Mouse (Mus musculus): Measurements from ENCODE around the gene Kank3.
"Not testable (repeated sequence)": the region's sequence is repeated elsewhere in the genome, so short reads cannot be mapped to it uniquely, and the experiment has no call there.

Kank3 gene

DNA sequence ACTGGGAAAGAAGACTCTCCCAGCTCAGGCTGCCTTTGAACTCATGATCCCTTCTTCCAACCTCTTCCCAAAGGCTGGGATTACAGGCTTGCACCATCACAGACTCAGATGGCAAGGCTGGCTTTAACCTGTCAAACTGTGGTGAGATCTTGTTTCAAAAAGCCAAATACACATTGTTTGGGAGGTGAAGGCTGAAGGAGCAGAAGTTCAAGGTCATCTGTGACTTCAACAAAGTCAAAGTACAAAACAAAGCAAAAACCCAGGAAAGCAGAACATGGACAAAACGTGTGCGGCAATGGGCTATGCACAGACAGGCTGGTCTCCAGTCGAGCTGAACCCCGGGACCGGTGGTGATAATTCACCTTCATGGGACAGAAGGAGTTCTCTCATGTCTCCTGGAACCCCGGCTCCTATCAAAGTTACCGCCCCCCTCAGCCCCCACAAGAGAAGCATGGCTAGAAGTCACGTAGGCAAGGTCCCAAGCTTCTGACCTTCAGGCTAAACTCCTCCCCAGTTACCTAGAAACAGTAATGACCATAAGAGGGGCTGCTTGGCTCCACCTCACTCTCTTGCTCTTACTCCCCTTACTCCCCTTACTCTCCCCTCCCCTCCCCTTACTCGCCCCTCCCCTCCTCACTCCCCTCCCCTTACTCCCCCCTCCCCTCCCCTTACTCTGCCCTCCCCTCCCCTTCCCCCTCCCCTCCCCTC is 3.0 kb upstream of the Kank3 start:
- DNase-seq (ENCODE audit: low read depth): no peak

DNA sequence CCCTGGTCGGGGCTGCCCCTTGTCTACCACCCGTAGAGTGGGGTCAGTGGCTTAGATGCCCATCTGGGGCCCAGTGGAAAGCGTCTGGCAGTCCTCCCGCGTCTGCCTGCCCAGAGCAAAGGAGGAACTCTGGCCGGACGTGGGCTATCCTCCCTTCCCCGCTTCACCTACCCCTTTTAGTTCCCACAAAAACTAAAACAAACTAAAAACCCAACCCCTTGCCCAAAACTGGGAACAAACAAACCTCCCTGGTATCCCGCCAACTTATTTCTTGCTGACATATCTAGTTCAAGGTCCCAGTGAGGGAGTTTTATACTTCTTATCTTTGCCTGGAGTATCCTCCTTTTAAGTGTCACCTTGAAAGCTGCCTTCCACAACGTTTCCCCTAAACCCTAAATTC is 2.1 kb upstream of the Kank3 start:
- no peak for DNase-seq (ENCODE audit: low read depth)

DNA sequence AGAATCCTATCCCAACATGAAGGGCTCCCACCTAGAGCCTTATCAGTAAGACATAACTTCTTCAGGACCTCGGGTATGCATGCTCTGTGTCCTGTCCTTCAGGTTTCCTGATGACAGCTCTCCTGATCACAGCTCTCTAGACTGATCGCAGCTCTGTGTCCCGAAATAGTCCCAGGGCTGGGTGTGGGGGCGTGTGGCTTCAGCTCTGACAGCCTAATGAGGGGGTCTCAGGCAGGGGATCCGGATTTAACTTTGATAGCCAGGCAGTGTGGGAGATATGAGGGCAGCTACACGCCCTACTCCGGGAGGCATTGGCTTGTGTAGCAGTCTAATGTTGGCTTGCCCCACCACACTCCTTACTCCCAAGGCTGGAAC is 810 bp downstream of the Kank3 start:
- DNase-seq (ENCODE audit: low read depth): no peak

DNA sequence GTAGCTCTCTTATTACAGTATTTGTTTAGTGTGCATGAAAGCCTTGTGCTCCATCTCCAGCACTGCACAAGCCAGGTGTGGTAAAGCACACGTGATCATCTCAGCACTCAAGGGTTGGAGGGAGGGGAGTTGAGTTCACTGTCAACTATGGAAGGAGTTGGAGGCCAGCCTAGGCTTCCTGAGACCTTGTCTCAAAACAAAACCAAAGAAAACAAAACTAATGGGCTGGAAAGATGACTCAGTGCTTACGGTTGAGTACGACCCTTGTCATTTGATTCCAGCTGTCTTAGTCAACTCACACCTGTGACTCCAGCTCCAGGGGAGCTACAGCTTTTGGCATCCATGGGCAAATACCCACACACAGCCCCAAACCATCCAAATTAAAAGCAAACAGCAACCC is 2.2 kb downstream of the Kank3 start:
- peak; percentile 52 for DNase-seq (ENCODE audit: low read depth)

DNA sequence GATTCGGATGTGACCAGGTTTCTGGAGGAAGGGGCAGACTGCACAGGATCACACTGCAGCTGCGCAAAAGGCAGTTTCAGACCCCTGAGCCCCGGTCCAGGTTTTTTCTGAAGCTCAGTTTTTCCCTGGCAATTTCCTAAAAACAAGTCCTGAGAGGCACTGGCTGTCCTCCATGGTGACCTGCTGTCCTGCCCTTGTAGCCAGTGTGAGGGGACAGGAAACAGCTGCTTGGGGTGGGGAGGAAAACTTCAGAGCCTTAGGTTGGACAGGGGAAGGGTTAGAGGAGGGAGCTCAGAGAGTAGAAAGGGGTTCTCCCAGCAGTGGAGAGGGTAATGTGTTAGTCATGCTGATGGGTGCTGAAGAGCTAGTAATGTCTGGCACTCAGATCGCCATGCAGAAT is 2.7 kb downstream of the Kank3 start:
- no peak for DNase-seq (ENCODE audit: low read depth)

DNA sequence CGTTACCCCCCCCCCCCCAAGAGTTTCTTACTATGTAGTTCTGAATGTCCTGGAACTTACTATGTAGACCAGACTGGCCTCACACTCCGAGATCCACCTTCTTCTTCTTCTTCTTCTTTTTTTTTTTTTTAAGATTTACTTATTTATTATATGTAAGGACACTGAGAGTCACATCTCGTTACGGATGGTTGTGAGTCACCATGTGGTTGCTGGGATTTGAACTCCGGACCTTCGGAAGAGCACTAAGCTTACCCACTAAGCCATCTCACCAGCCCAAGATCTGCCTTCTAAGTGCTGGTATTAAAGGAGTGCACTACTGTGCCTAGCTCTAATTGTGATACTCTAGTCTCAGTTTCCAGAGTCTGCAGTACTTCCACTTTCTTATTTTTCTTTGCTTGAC is 5.1 kb downstream of the Kank3 start:
- DNase-seq (ENCODE audit: low read depth): peak; percentile 68

DNA sequence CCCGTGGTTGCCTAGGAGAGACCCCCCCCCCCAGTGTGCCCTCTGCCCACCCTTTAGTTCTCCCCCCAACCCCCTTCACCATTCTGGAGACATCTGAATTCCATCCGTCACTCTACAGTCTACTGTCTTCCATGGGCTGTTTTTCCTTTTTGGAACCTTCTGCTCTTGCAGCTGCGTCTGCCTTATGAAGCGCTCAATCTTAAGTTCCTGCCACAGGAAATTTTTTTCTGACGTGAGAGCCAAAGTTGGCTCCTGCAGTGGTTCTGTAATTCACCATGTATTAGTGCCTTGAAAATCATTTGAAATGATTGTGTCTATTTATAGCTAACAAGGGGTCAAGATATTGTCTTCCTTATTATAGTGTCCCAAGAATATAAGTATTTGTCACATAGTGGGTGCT is 6.3 kb downstream of the Kank3 start:
- DNase-seq (ENCODE audit: low read depth): no peak

DNA sequence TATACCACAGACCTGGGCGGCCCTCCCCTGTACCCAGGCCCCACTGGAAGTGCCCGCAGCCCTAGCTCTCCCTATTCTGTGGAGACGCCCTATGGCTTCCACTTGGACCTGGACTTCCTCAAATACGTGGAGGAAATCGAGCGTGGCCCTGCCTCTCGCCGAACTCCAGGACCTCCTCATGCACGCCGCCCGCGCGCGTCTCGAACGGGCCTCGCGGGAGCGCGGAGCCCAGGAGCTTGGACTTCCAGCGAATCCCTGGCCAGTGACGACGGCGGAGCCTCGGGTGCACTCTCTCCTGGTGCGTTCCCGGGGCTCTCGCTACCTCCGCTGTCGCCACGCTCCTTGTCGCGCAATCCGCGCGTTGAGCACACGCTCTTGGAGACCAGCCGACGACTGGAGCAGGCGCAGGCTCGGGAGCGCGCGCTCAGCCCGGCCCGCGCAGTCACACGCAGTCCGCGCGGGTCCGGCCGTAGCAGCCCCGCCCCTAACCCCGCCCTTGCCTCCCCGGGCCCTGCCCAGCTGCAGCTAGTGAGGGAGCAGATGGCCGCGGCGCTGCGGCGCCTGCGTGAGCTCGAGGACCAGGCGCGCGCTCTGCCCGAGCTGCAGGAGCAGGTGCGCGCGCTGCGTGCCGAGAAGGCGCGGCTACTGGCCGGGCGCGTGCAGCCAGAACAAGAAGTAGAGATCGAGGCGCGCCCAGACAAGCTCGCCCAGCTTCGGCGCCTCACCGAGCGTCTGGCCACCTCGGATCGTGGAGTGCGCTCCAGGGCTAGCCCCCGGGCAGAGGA is 7.1 kb downstream of the Kank3 start:
- peak; percentile 87 for DNase-seq (ENCODE audit: low read depth)

DNA sequence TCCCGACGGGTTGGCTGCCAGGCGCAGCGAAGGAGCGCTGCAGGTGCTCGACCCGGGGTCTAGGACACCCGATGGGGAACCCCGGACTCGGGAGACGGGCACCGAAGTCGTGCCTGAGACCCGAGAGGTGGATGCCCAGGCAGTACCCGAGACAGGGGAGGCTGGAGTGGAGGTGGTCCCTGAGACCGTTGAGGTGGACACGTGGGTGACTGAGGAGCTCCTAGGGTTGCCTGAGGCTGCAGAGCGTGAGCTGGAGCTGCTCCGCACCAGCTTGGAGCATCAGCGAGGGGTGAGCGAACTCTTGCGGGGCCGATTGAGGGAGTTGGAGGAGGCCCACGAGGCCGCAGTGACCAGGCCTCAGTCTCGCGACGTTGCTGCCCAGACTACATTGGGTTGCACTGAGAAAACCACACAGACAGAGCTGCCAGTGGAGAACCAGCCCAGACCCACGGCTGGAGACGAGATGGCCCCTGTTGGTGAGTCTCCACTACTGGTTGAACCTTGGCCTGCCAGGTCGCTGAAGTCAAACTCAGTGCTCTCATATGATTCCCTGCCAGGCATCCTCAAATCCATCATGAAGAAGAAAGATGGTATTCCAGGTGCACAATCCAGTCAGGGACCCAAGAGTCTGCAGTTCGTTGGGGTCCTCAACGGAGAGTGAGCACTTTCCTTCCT is 7.8 kb downstream of the Kank3 start:
- no peak for DNase-seq (ENCODE audit: low read depth)

DNA sequence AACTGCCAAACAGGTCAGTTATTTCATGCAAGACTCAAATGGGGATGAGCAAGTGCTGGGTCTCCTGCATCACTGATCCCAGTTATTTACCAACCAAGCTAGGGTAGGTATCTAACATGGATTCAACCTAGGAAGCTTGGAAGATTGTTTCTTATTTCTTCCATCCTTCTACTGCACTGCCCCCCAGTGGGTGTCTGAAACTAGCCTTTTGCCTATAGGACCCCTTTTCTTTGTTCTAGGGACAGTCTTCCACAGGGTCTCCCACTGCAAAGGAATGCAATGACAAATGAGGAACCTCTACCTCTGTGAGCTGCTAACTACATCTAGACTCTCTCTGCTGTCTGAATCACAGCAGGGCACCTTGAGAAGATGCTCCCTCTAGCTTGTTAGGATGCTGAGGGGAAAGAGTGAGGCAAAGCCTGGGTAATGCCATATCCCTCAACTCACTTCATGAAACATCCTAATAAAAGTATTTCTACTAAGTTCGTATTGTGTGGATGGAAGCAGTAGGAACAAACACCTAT is 12.2 kb downstream of the Kank3 start:
- DNase-seq (ENCODE audit: low read depth): no peak

DNA sequence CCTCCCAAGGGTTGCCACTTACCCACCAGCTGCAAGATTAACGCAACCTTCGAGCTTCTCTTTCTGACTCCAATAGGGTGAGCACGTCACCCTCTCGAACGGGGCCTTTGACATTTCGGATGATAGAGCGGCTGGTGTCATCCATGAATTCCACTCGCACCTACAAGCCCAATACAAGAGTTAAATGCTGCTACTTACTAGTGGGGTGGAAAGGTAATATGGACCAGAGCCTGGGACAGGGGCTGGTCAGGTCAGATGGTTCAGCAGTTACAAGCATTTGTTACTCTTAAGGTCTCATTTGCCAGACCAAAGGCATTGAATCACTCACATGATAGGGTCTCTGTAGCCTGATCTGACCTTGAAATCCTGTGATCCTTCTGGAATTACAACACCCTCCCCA is 12.9 kb downstream of the Kank3 start:
- DNase-seq (ENCODE audit: low read depth): not testable (repeated sequence)

DNA sequence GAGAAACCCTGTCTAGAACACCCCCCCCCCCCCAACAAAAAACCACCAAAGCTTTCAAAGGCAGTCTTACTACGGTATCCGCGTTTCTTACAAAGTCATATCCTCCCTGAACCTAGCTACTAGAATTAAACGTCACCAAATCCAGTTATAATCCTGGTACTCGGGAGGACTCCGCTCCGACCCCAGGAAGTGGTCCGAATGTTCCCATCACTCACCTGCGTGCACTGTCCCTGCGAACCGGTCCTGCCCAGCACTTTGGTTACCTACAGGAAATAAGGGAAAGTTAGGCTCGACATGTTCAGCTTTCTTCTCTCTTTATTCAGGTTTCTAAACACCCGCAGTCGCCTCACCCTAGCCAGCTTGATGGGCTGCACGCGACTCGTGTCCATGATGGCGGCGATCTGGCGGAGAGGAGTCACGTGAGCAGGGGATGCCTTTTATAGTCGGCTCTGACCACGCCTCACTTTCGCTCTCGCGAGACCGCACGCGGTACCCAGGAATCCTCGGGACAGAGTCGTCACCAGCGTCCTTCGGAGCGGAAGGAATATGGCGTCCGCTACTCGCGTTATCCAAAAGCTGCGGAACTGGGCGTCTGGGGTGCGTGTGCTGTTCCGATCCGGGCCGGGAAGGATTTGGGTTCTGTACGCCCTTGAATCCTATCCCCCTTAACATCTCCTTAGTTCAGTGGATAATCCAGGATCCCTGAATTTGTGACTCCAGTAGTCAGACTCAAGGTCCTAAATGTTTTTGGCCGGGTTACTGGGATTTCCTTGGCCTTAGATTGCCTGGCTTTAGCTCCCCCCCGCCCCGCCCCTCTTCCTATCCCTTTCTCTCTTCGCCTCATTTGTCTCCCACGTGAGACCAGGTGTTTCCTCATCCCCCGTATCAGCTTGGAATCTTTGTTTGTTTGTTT is 14.0 kb downstream of the Kank3 start, which contains the start of the genes Rps28 and Ndufa7:
Gene Rps28 (minus strand): TSS at position 479 of the 913 bp plus-strand sequence.
Gene Ndufa7 (plus strand): TSS at position 489 of the 913 bp plus-strand sequence.
- peak; percentile 96 for DNase-seq (ENCODE audit: low read depth)

DNA sequence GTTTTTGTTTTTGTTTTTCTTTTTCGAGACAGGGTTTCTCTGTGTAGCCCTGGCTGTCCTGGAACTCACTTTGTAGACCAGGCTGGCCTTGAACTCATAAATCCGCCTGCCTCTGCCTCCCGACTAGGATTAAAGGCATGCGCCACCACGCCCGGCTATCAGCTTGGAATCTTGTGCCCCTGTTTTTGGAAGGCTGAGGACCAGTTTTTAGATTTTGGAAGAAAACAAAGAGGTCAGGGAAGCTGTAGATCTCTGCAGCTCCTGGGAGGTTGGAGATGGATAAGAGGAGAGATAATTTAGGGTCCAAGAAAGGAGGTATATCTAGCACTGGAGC is 14.6 kb downstream of the Kank3 start:
- DNase-seq (ENCODE audit: low read depth): not testable (repeated sequence)

DNA sequence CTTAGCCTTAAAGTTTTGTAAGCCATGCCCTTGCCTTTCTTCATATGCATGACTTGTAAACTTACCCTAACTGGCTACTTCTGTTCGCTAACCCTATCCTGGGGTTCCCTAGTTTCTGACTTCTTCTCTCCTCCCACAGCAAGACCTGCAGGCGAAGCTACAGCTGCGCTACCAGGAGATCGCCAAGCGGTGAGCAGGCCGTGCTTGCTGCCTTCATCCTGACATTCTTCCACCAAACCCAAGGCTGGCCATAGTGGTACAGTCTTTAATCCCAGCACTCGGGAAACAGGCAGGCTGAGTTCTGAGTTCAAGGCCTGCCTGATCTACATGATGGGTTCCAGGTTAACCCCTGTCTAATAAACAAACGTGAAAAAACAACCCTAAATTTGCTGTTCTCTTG is 15.1 kb downstream of the Kank3 start:
- DNase-seq (ENCODE audit: low read depth): peak; percentile 33

DNA sequence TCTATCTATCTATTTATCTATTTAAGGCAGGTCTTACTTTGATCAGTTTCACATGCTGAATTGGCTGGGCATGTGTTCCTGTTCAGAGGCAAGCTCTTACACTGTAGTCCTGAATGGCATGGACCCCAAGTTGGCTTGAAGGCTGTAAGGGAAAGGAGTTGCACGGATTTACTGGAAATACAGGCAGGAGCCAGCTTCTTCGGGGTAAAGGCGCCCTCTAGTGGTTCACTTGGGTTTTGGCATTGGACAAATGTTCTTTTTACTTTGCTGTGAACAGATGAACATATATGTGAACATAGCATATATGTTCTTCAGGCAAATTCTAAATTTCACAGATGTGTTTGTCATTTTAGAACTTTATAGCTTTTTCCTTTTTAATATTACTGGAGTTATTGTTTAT is 16.5 kb downstream of the Kank3 start:
- peak; percentile 86 for DNase-seq (ENCODE audit: low read depth)

DNA sequence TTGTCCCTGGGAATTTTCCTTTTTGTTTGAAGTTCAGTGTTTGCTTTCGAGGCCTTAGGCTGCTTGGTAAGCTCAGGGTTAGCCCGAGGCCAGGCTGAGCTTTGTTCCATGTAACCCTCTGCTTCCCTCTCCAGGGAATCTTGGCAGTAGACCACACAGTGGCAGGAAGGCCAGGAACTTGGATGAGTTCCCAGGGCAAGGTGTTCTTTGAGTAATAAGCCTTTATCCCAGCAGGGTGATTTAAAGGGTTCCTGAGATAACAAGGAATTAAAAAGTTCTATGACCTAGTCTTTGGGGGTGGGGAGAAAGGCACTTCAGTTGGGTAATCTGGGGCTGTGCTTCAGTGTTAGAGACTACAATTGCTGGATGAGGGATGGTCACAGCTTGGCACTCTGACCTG is 18.6 kb downstream of the Kank3 start:
- DNase-seq (ENCODE audit: low read depth): no peak

DNA sequence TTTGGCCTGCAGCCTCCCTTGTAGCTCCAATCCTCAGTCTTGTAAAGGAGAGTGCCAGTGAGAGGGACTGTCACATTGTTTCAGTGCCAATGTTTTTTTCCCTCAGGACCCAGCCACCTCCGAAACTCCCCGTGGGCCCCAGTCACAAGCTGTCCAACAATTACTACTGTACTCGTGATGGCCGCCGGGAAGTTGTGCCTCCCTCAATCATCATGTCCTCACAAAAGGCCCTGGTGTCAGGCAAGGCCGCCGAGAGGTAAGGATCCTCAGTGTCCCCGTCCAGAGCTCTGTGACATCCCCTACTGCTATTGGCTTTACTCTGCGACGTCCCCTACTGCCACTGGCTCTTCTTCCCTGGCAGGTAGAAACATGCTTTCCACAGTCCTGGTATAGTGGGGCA is 19.2 kb downstream of the Kank3 start:
- no peak for DNase-seq (ENCODE audit: low read depth)

DNA sequence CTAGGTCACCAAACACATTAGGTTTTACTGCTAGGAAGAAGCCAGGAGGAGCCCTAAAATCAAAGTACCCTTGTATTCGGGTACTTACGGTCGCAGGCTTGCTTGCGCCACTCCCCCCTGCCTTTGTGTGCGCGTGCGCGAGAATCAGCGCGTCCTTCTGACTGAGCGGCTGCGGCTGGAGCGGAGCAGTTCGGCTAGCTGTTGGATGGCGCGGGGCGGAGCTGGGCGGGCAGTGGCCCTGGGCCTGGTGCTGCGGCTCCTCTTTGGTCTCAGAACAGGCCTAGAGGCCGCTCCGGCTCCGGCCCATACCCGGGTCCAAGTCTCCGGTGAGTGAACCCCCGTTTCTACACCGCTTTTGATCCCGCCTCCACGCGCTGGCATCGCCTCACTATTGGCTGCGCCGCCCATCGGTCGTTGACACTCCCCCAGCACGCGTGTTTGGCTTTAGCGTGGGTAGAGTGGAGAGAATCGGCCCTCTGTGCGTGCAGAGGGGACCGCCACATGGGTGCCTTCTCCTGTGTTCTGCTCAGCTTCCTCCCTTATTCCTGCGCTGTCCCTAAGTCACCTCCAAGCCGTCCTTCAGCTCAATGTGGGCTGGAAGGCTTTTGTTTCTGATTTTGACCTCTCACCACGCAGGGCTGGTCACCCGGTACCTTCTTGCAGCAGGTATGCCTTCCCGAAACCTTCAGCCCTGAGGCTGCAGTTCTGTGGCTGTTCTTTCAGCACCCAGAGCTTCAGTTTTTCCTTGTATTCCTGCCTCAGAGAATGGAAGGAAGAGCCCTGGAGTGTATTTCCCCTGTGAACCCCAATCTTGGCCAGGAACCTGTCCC is 32.9 kb downstream of the Kank3 start, which contains the start of gene Cd320:
Gene Cd320 (plus strand): TSS at position 126 of the 830 bp plus-strand sequence.
- DNase-seq (ENCODE audit: low read depth): peak; percentile 92

DNA sequence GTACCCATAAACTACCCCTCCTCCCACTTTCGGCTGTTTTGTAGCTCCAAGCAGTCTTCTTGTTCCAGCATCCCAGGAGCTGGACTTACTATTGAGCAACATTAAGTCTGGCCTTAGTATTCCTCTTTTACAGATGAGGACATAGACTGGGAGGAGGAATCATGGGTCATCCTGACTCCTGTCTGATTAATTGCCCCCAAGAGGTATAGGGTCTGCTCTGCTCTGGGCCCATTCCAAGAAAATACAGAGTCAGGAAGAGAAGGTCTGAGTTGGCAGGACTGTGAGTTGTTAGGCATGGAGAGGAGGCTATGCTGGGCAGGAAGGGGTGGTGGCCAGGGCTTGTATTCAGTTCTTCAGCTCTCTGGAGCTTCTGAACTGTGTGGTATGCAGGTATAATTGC is 33.9 kb downstream of the Kank3 start:
- DNase-seq (ENCODE audit: low read depth): no peak

DNA sequence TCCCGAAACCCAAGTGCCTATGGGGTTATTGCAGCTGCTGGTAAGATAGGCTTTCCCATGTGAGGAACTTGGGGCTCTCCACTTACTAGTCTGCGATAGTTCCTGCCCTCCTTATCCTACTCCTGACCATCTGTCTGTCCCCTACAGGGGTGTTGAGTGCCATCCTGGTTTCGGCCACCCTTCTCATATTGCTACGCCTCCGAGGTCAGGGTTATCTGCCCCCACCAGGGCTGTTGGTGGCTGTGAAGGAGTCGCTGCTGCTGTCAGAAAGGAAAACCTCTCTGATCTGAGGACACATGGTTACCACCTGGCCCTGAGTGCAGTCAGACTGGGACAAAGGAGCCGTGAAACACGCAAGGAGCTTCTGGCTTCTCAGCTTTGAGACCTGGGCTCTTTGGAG is 37.8 kb downstream of the Kank3 start:
- DNase-seq (ENCODE audit: low read depth): no peak

DNA sequence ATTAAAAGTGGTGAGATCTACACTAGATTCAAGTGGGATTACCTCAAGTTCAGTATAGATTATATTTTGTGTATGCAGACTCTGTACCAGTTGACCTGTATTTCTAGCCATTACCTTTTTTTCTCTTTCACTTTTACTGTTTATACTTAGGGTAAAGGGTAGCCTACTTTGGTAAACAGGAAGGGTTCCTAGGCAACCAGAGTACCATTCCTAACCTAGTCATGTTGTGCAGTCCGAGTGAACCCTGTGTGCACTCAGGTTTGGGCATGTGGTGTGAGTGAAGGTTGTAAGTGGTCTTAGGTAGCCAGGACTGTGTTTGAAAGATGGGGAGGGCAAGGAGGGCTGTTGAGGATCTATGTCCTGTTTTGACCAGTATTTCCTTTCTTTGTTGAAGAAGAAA is 41.0 kb downstream of the Kank3 start:
- DNase-seq (ENCODE audit: low read depth): no peak
